Comparison of ENCODE assay signal across 13 mouse cellular contexts in genomic region chr17:27610679-27611518, GRCm38 (mm10). TPM values are rescaled to one million over a fixed set of nuclear protein-coding genes. Genes with fewer than 3 reads are reported as not detected.
DNase-seq lines count a peak whose midpoint lies in the region; ATAC-seq lines count a peak whose summit lies in the region.
"Had no signal": no experiment of that assay in that cellular context is flagged by ENCODE, and none has a peak within 500 bp of the region (broad histone marks: within the 10 kb centered on the region; RNA-seq: fewer than 3 reads in every experiment).

No protein-coding gene starts in this region.

- H3K4me3 ChIP-seq in embryonic facial prominence, embryonic 13.5 days, result no peak overlapping the region
- H3K4me3 ChIP-seq in embryonic facial prominence, embryonic 10.5 days, result no peak overlapping the region

- H3K9me3 ChIP-seq in embryonic facial prominence, embryonic 13.5 days, result no peaks in the 10 kb centered on the region
- no peaks in the 10 kb centered on the region for H3K9me3 ChIP-seq in embryonic facial prominence, embryonic 10.5 days

- no peak for ATAC-seq in embryonic facial prominence, embryonic 13.5 days (ENCODE audit: insufficient number of reproducible peaks, insufficient read depth, low FRiP score, low TSS enrichment, low read depth)

- H3K9ac ChIP-seq in embryonic facial prominence, embryonic 13.5 days, result no peak overlapping the region

- H3K27me3 ChIP-seq in embryonic facial prominence, embryonic 13.5 days, result no peaks in the 10 kb centered on the region
- H3K27me3 ChIP-seq in embryonic facial prominence, embryonic 10.5 days (replicated peaks; ENCODE audit: low read depth, poor library complexity, severe bottlenecking), result no peaks in the 10 kb centered on the region

- H3K36me3 ChIP-seq in embryonic facial prominence, embryonic 13.5 days, result peaks cover 29% of the 10 kb centered on the region
- peaks cover 67% of the 10 kb centered on the region for H3K36me3 ChIP-seq in embryonic facial prominence, embryonic 10.5 days (replicated peaks)

- WGBS in embryonic facial prominence, embryonic 13.5 days, result 79% methylated on average over 10 of the region's 10 CpGs
- 89% methylated on average over 10 of the region's 10 CpGs for WGBS in embryonic facial prominence, embryonic 10.5 days

- H3K4me2 ChIP-seq in embryonic facial prominence, embryonic 13.5 days, result no peak overlapping the region
- H3K4me2 ChIP-seq: midbrain, embryonic 11.5 days had no signal

- peaks cover 25% of the 10 kb centered on the region for H3K4me1 ChIP-seq in embryonic facial prominence, embryonic 13.5 days
- peaks cover 27% of the 10 kb centered on the region for H3K4me1 ChIP-seq in embryonic facial prominence, embryonic 10.5 days

- DNase-seq in embryonic facial prominence, embryonic 10.5 days (ENCODE audit: low spot score), result no peak
- DNase-seq in layer of hippocampus, adult 11-12 months (ENCODE audit: low spot score), result peak; percentile 77
- no peak for DNase-seq in layer of hippocampus, adult 9-10 months (ENCODE audit: low spot score)
- DNase-seq in layer of hippocampus, postnatal 10 days (ENCODE audit: low spot score in 2 of 2), result peak; percentile 45 to 64
- DNase-seq in right cerebral cortex, postnatal 14 days, result peak; percentile 70
- DNase-seq in B cell, adult 2 months, result no peak
- no peak for DNase-seq in urinary bladder, postnatal 36 days (ENCODE audit: low spot score in 2 of 2)
- DNase-seq: cerebellum, adult 9-10 months; gastrocnemius, postnatal 14 days; thymus, postnatal 4 days had no signal

- peak overlapping the region; percentile 28; the same call in 1 of the 2 replicates for H3K27ac ChIP-seq in embryonic facial prominence, embryonic 13.5 days
- no peak overlapping the region for H3K27ac ChIP-seq in embryonic facial prominence, embryonic 10.5 days (replicated peaks)

RNA-seq across cellular contexts. Expression of gene Nudt3, which starts 12.4 kb away (rescaled TPM):
- 116 and 117 TPM in 2 replicates for polyA plus RNA-seq in embryonic facial prominence, embryonic 13.5 days (2015; fragmentation: Nextera tagmentation; extraction: Ambion mirVana)
- polyA plus RNA-seq in embryonic facial prominence, embryonic 10.5 days (2016; fragmentation: Nextera tagmentation; extraction: Ambion mirVana), result 85.5 and 87.8 TPM in 2 replicates
- 100 to 1,000 TPM; 473 to 520 TPM for total RNA-seq in layer of hippocampus, postnatal 10 days (2021)

RNA-seq across cellular contexts. Expression of gene RPS10-NUDT3, which starts 24.1 kb away (rescaled TPM):
- polyA plus RNA-seq in embryonic facial prominence, embryonic 13.5 days (2015; fragmentation: Nextera tagmentation; extraction: Ambion mirVana), result not detected in 2 replicates
- polyA plus RNA-seq in embryonic facial prominence, embryonic 10.5 days (2016; fragmentation: Nextera tagmentation; extraction: Ambion mirVana), result not detected in 2 replicates
- 1 to 10 TPM in 1 of 2 experiments, not detected in 1; 2.1 TPM for total RNA-seq in layer of hippocampus, postnatal 10 days (2021)
- total RNA-seq: gastrocnemius, postnatal 14 days had no signal
- polyA plus RNA-seq: C2C12; midbrain, embryonic 11.5 days had no signal

RNA-seq across cellular contexts. Expression of gene Rps10, which starts 25.6 kb away (rescaled TPM):
- polyA plus RNA-seq in embryonic facial prominence, embryonic 13.5 days (2015; fragmentation: Nextera tagmentation; extraction: Ambion mirVana), result 1,114 and 1,137 TPM in 2 replicates
- polyA plus RNA-seq in embryonic facial prominence, embryonic 10.5 days (2016; fragmentation: Nextera tagmentation; extraction: Ambion mirVana), result 906 and 913 TPM in 2 replicates
- 100 to 1,000 TPM; 516 to 558 TPM for total RNA-seq in layer of hippocampus, postnatal 10 days (2021)

RNA-seq across cellular contexts. Expression of gene Pacsin1, which starts 44.4 kb away (rescaled TPM):
- polyA plus RNA-seq in embryonic facial prominence, embryonic 13.5 days (2015; fragmentation: Nextera tagmentation; extraction: Ambion mirVana), result 5.4 and 7.2 TPM in 2 replicates
- polyA plus RNA-seq in embryonic facial prominence, embryonic 10.5 days (2016; fragmentation: Nextera tagmentation; extraction: Ambion mirVana), result 5.2 and 6.9 TPM in 2 replicates
- total RNA-seq in layer of hippocampus, postnatal 10 days (2021), result 100 to 1,000 TPM; 180 to 190 TPM
- polyA plus RNA-seq: C2C12 had no signal

RNA-seq across cellular contexts. Expression of gene AI413582, which starts 45.3 kb away (rescaled TPM):
- polyA plus RNA-seq in embryonic facial prominence, embryonic 13.5 days (2015; fragmentation: Nextera tagmentation; extraction: Ambion mirVana), result 21.2 and 21.4 TPM in 2 replicates
- 12.1 and 15.9 TPM in 2 replicates for polyA plus RNA-seq in embryonic facial prominence, embryonic 10.5 days (2016; fragmentation: Nextera tagmentation; extraction: Ambion mirVana)
- 10 to 100 TPM; 61.4 to 72.2 TPM for total RNA-seq in layer of hippocampus, postnatal 10 days (2021)

Comparison
In these comparisons a context has a peak if more than half of its experiments do, and no peak if none do; other contexts are left out.
1. DNase-seq: peak in layer of hippocampus, adult 11-12 months (single experiment), layer of hippocampus, postnatal 10 days (2 of 2) and right cerebral cortex, postnatal 14 days (single experiment); none in embryonic facial prominence, embryonic 10.5 days (single experiment), layer of hippocampus, adult 9-10 months (single experiment), B cell, adult 2 months (0 of 2) and urinary bladder, postnatal 36 days (0 of 2).